Mouse (Mus musculus) C2C12 (cell line): ENCODE measurements around the gene Cog1. TPM values are rescaled to one million over a fixed set of nuclear protein-coding genes. Genes with fewer than 3 reads are reported as not detected.

Experiments
- H3K27me3 ChIP-seq: one replicate; pipeline ENCODE4 v1.6.1; 2011; ENCODE audit not compliant: control insufficient read depth, insufficient read depth, insufficient read length
- H3K36me3 ChIP-seq: one replicate; pipeline ENCODE4 v1.6.1; 2011; ENCODE audit not compliant: control insufficient read depth, insufficient read depth
- H3K4me3 ChIP-seq: one replicate; pipeline ENCODE4 v1.5.1; 2011; ENCODE audit warnings: mild to moderate bottlenecking, control low read depth; ENCODE audit not compliant: poor library complexity, insufficient read depth, severe bottlenecking
- H3K79me2 ChIP-seq: one replicate; pipeline ENCODE4 v1.6.1; 2011; ENCODE audit not compliant: control insufficient read depth, insufficient read depth
- H3K79me3 ChIP-seq: one replicate; pipeline ENCODE4 v1.6.1; 2011; ENCODE audit warnings: low read depth, control low read depth
- H3ac ChIP-seq: one replicate; pipeline ENCODE3; 2011; ENCODE audit warnings: low read depth; ENCODE audit not compliant: control insufficient read depth, insufficient read length
- CEBPB ChIP-seq: IDR thresholded peaks from one replicate; pipeline ENCODE4 v1.6.1; 2011; ENCODE audit warnings: low read depth, mild to moderate bottlenecking, control low read depth, moderate library complexity
- CTCF ChIP-seq: IDR thresholded peaks from one replicate; pipeline ENCODE4 v1.5.1; 2011; ENCODE audit not compliant: control insufficient read depth, insufficient read depth, insufficient read length
- FOSL1 ChIP-seq: IDR thresholded peaks from one replicate; pipeline ENCODE4 v1.8.0; 2011; ENCODE audit warnings: mild to moderate bottlenecking, low read length; ENCODE audit not compliant: poor library complexity, insufficient read depth, severe bottlenecking
- MAX ChIP-seq: IDR thresholded peaks from one replicate; pipeline ENCODE4 v1.6.1; 2011; ENCODE audit warnings: mild to moderate bottlenecking, control low read depth
- MYOD1 ChIP-seq: IDR thresholded peaks from one replicate; pipeline ENCODE4 v1.6.1; 2011; ENCODE audit warnings: low read depth; ENCODE audit not compliant: control insufficient read depth, insufficient read length
- MYOG ChIP-seq: IDR thresholded peaks from one replicate; pipeline ENCODE4 v1.6.1; 2011; ENCODE audit not compliant: control insufficient read depth, insufficient read length; ENCODE audit errors: extremely low read depth
- USF1 ChIP-seq: IDR thresholded peaks from one replicate; pipeline ENCODE4 v1.6.1; 2011; ENCODE audit warnings: low read depth, mild to moderate bottlenecking, control low read depth, moderate library complexity
- polyA plus RNA-seq: library from polyadenylated mRNA; unstranded; fragments of >200 nt; fragmentation: generic; extraction: Trizol; gene quantifications from one replicate; pipeline ENCODE4 v1.2.1, GENCODE M21; 2012; ENCODE audit warnings: missing spikeins

The Cog1 gene
- polyA plus RNA-seq, 1 experiment = 21.2 TPM

- Histone ChIP-seq H3K79me2 (no peaks in the 10 kb centered on the region), H3K27me3 (no peaks in the 10 kb centered on the region), H3K79me3 (no peaks in the 10 kb centered on the region), H3K4me3 (no peak overlapping the region), H3ac (no peak overlapping the region), H3K36me3 (no peaks in the 10 kb centered on the region)
- TF ChIP-seq MYOD1 = no peak
- no peak for TF ChIP-seq MYOG
- no peak for TF ChIP-seq CTCF
- no peak for TF ChIP-seq USF1
- TF ChIP-seq FOSL1 = no peak
- no peak for TF ChIP-seq MAX
- no peak for TF ChIP-seq CEBPB
These were observed 21.2 kb upstream of the Cog1 start for GRCm38 (mm10) chr11:113627785-113628184.

- H3K36me3 ChIP-seq = no peaks in the 10 kb centered on the region
- TF ChIP-seq MAX = no peak
- no peak for TF ChIP-seq USF1
- no peak for TF ChIP-seq FOSL1
- no peak for TF ChIP-seq MYOD1
- TF ChIP-seq CTCF = no peak
- no peak for TF ChIP-seq MYOG
- TF ChIP-seq CEBPB = no peak
- H3K79me3 ChIP-seq = no peaks in the 10 kb centered on the region
- H3K4me3 ChIP-seq = no peak overlapping the region
- H3K27me3 ChIP-seq = no peaks in the 10 kb centered on the region
- H3K79me2 ChIP-seq = no peaks in the 10 kb centered on the region
- H3ac ChIP-seq = no peak overlapping the region
These were observed 18.3 kb upstream of the Cog1 start for GRCm38 (mm10) chr11:113630642-113631041.

GRCm38 (mm10) chr11:113631302-113631701 lies 17.7 kb upstream of the Cog1 start:
- no peaks in the 10 kb centered on the region for H3K79me2 ChIP-seq
- no peak overlapping the region for H3K4me3 ChIP-seq
- no peaks in the 10 kb centered on the region for H3K79me3 ChIP-seq
- H3ac ChIP-seq = no peak overlapping the region
- H3K27me3 ChIP-seq = no peaks in the 10 kb centered on the region
- no peaks in the 10 kb centered on the region for H3K36me3 ChIP-seq
- TF ChIP-seq MAX = no peak

GRCm38 (mm10) chr11:113631862-113632261 lies 17.1 kb upstream of the Cog1 start:
- TF ChIP-seq MYOG = no peak
- TF ChIP-seq CEBPB = no peak
- TF ChIP-seq MAX = no peak
- H3K79me2 ChIP-seq = no peaks in the 10 kb centered on the region
- H3ac ChIP-seq = no peak overlapping the region
- no peaks in the 10 kb centered on the region for H3K79me3 ChIP-seq
- H3K27me3 ChIP-seq = no peaks in the 10 kb centered on the region
- H3K36me3 ChIP-seq = no peaks in the 10 kb centered on the region
- H3K4me3 ChIP-seq = no peak overlapping the region

- H3K79me2 ChIP-seq = no peaks in the 10 kb centered on the region
- H3K36me3 ChIP-seq = no peaks in the 10 kb centered on the region
- no peak overlapping the region for H3K4me3 ChIP-seq
- no peaks in the 10 kb centered on the region for H3K79me3 ChIP-seq
- H3ac ChIP-seq = no peak overlapping the region
- TF ChIP-seq CEBPB (no peak), MAX (no peak), MYOD1 (no peak), USF1 (no peak), FOSL1 (no peak), MYOG (no peak), CTCF (no peak)
- no peaks in the 10 kb centered on the region for H3K27me3 ChIP-seq
These were observed 16.7 kb upstream of the Cog1 start for GRCm38 (mm10) chr11:113632303-113632702.

- Histone ChIP-seq H3K27me3 (no peaks in the 10 kb centered on the region), H3K79me3 (no peaks in the 10 kb centered on the region), H3K4me3 (no peak overlapping the region), H3K36me3 (no peaks in the 10 kb centered on the region), H3ac (no peak overlapping the region), H3K79me2 (no peaks in the 10 kb centered on the region)
- TF ChIP-seq CEBPB = no peak
- no peak for TF ChIP-seq MAX
- no peak for TF ChIP-seq USF1
- no peak for TF ChIP-seq MYOD1
- TF ChIP-seq MYOG = no peak
- TF ChIP-seq CTCF = no peak
- TF ChIP-seq FOSL1 = no peak
These were observed 15.6 kb upstream of the Cog1 start for GRCm38 (mm10) chr11:113633398-113633797.

GRCm38 (mm10) chr11:113634699-113635121 lies 14.3 kb upstream of the Cog1 start:
- no peak overlapping the region for H3ac ChIP-seq
- H3K36me3 ChIP-seq = no peaks in the 10 kb centered on the region
- no peak overlapping the region for H3K4me3 ChIP-seq
- no peaks in the 10 kb centered on the region for H3K79me2 ChIP-seq
- TF ChIP-seq CEBPB (no peak), CTCF (no peak), MAX (no peak)
- H3K27me3 ChIP-seq = no peaks in the 10 kb centered on the region
- no peaks in the 10 kb centered on the region for H3K79me3 ChIP-seq
